Mouse (Mus musculus): ENCODE results near the gene BC017158. TPM values are rescaled to one million over a fixed set of nuclear protein-coding genes. Genes with fewer than 3 reads are reported as not detected.
A peak's percentile ranks its signal among the peaks of the same experiment; 100 is the strongest.

Gene BC017158
- polyA plus RNA-seq, 1 experiment: 37.3 TPM

DNA sequence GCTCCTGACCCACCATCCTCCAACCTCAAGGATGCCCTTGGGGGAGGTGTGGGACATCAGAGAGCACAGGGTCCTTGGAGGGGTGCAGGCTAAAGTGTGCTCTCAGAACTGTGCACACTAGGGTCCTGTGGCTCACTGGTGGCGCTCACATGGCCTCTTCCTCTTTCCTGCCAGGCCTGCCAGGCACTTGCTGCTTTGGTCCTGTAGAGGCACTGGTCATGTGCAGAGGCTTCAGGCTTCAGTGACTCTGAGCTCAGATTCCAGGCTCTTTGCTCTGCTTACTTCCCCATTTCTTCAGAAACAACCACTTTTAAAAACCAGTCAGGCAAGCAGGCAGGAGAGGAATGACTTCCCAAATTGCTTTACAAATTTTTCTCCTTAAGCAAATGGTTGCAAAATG is 34.9 kb upstream of the BC017158 start:
- 0% methylated on average over 1 of the region's 1 CpGs for WGBS
- Histone ChIP-seq H3K4me3 (replicated peaks; ENCODE audit: control insufficient read depth, low read depth, low read length) (no peak overlapping the region), H3K27ac (ENCODE audit: control insufficient read depth, insufficient read depth, low read depth, low read length, poor library complexity) (no peak overlapping the region), H3K4me1 (ENCODE audit: control insufficient read depth, insufficient read depth, low read length) (peaks cover 2% of the 10 kb centered on the region)
- peak; percentile 41; the same call in 1 of the 2 replicates for TF ChIP-seq CTCF (IDR thresholded peaks at IDR 0.05; ENCODE audit: control insufficient read depth, insufficient read depth, low read length)
- no peak for TF ChIP-seq POLR2A (IDR thresholded peaks at IDR 0.05; ENCODE audit: borderline replicate concordance, control insufficient read depth, low read depth, low read length)

DNA sequence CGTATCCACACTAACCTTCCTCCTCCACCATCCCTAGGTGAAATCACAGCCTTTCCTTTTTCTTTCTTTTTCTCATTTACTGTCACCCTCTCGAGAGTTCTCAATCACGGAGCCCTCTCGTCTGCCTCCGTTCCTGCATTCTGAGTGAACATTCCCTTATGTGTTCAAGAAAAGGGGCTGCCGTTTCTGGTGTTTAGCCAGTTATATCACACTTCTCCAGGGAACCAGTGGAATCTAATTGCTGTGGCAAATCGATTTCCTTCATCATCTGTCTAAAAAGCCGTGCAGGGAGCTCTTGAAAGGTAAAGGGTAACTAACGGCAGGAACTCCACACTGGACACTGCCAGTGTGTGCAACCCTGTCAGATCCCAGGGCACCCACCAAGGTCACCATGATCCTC is 33.0 kb upstream of the BC017158 start:
- no peak overlapping the region for H3K4me3 ChIP-seq (replicated peaks; ENCODE audit: control insufficient read depth, low read depth, low read length)
- WGBS: 83% methylated on average over 9 of the region's 9 CpGs
- peaks cover 2% of the 10 kb centered on the region for H3K4me1 ChIP-seq (ENCODE audit: control insufficient read depth, insufficient read depth, low read length)
- H3K27ac ChIP-seq (ENCODE audit: control insufficient read depth, insufficient read depth, low read depth, low read length, poor library complexity): no peak overlapping the region
- TF ChIP-seq CTCF (IDR thresholded peaks at IDR 0.05; ENCODE audit: control insufficient read depth, insufficient read depth, low read length) (no peak), POLR2A (IDR thresholded peaks at IDR 0.05; ENCODE audit: borderline replicate concordance, control insufficient read depth, low read depth, low read length) (no peak)

DNA sequence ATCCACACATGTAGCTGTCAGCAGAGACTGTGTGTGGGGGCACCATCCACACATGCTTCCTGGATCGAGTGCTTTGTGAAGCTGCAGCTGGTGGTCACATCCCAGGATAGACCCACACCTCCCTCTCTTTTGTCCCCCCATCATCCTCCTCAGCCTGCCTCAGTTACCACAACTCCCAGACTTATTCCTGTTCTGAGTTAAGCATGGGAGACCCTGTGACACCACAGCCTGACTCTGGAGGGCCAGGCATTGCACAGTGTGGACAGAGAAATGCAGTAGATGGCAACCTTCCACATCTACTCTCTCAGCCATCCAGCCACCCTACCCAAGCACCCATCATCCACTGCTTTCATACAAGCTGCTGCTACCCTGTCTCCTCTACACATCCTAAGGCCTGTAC is 27.0 kb upstream of the BC017158 start:
- Histone ChIP-seq H3K4me1 (ENCODE audit: control insufficient read depth, insufficient read depth, low read length) (no peaks in the 10 kb centered on the region), H3K4me3 (replicated peaks; ENCODE audit: control insufficient read depth, low read depth, low read length) (no peak overlapping the region), H3K27ac (ENCODE audit: control insufficient read depth, insufficient read depth, low read depth, low read length, poor library complexity) (no peak overlapping the region)
- TF ChIP-seq CTCF (IDR thresholded peaks at IDR 0.05; ENCODE audit: control insufficient read depth, insufficient read depth, low read length): no peak
- 86% methylated on average over 1 of the region's 1 CpGs for WGBS

DNA sequence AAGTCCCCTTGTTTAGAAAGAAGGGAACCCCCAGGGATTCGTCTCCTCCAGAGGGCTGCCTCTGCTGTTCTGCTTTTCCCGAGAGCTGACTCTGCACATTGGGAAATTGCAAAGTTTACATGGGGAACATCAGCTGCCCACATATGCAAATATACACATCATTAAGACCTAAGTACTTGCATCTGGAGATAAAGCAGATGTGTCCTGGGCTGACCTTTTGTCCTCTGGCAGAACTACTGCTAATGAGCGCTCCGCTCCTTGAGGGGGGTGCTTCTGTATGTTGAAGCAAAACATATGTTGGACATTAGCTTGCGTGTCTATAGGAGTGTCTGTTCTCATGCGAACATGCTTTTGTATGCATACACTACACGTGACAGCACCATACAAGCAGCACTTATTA is 23.3 kb upstream of the BC017158 start:
- no peak overlapping the region for H3K4me3 ChIP-seq (replicated peaks; ENCODE audit: control insufficient read depth, low read depth, low read length)
- WGBS: 77% methylated on average over 7 of the region's 7 CpGs
- no peak for TF ChIP-seq CTCF (IDR thresholded peaks at IDR 0.05; ENCODE audit: control insufficient read depth, insufficient read depth, low read length)
- no peak for TF ChIP-seq POLR2A (IDR thresholded peaks at IDR 0.05; ENCODE audit: borderline replicate concordance, control insufficient read depth, low read depth, low read length)
- H3K4me1 ChIP-seq (ENCODE audit: control insufficient read depth, insufficient read depth, low read length): no peaks in the 10 kb centered on the region
- no peak overlapping the region for H3K27ac ChIP-seq (ENCODE audit: control insufficient read depth, insufficient read depth, low read depth, low read length, poor library complexity)

DNA sequence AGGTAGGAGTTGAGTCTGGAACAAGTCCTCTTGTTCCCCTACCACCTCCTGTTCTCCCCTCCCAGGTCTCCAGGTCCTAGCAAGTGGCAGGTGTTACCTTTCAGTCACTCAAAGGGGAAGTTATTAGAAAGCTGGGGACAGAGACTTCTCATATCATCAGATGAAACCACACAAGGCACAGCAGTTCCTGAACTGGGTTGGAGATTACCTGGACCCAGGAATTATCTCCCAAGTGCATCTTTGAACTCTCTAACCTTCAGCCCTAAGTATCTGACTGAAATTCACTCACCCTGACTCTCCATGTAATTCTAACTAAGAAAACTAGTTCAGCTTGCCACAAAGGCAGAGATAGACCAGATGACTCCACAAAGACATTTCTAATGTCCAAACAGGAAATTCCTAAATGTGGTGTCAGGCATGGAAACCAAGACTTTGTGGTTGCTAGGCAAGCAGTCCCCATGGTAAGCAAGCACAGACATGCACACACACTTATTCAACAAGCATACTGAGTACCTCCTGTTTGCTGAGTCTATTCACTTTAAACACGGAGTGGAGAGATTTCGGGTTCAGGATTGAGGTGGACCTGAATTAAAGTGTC is 22.3 kb upstream of the BC017158 start:
- WGBS: 71% methylated on average over 2 of the region's 2 CpGs
- Histone ChIP-seq H3K4me3 (replicated peaks; ENCODE audit: control insufficient read depth, low read depth, low read length) (no peak overlapping the region), H3K27ac (ENCODE audit: control insufficient read depth, insufficient read depth, low read depth, low read length, poor library complexity) (no peak overlapping the region), H3K4me1 (ENCODE audit: control insufficient read depth, insufficient read depth, low read length) (no peaks in the 10 kb centered on the region)
- TF ChIP-seq CTCF (IDR thresholded peaks at IDR 0.05; ENCODE audit: control insufficient read depth, insufficient read depth, low read length) (no peak), POLR2A (IDR thresholded peaks at IDR 0.05; ENCODE audit: borderline replicate concordance, control insufficient read depth, low read depth, low read length) (no peak)

DNA sequence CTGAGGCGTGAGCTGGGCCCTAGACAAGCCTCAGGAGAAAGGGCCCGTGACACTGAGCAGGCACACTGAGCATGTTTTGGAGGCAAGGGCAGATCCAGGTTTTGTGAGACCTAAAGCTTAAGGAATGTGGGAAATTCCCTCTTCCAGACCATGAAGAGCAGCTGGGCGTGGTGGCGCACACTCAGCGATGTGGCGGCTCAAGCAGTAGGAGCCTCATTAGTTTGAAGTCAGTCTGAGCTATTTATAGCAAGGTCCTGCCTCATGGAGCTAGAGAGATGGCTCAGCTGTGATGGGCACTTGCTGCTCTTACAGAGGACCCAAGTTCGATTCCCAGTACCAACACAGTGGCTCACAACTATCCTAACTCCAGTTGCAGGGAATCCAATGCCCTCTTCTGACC is 21.2 kb upstream of the BC017158 start:
- Histone ChIP-seq H3K27ac (ENCODE audit: control insufficient read depth, insufficient read depth, low read depth, low read length, poor library complexity) (no peak overlapping the region), H3K4me1 (ENCODE audit: control insufficient read depth, insufficient read depth, low read length) (no peaks in the 10 kb centered on the region), H3K4me3 (replicated peaks; ENCODE audit: control insufficient read depth, low read depth, low read length) (no peak overlapping the region)
- 85% methylated on average over 7 of the region's 7 CpGs for WGBS
- TF ChIP-seq POLR2A (IDR thresholded peaks at IDR 0.05; ENCODE audit: borderline replicate concordance, control insufficient read depth, low read depth, low read length) (no peak), CTCF (IDR thresholded peaks at IDR 0.05; ENCODE audit: control insufficient read depth, insufficient read depth, low read length) (no peak)

DNA sequence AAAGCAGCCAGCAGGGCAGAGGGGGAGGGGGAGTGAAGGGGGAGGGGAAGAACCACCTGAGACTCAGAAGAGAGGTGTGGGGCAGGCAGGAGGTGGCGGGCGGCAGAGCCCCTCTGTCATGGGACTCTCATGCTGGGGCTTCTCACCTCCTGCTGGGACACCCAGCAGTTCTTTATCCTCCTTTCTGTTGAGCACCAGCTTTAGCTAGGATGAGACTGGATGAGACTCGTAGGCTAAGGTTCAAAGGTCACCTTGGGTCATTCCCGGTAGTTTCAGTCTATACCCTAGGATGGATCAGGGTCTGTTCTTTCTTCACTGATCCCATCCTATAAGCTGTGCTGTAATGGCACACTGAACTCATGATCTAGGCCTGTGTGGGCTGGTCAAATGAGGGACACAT is 19.0 kb upstream of the BC017158 start:
- Histone ChIP-seq H3K4me1 (ENCODE audit: control insufficient read depth, insufficient read depth, low read length) (no peaks in the 10 kb centered on the region), H3K27ac (ENCODE audit: control insufficient read depth, insufficient read depth, low read depth, low read length, poor library complexity) (no peak overlapping the region), H3K4me3 (replicated peaks; ENCODE audit: control insufficient read depth, low read depth, low read length) (no peak overlapping the region)
- 84% methylated on average over 4 of the region's 4 CpGs for WGBS
- TF ChIP-seq POLR2A (IDR thresholded peaks at IDR 0.05; ENCODE audit: borderline replicate concordance, control insufficient read depth, low read depth, low read length): no peak
- no peak for TF ChIP-seq CTCF (IDR thresholded peaks at IDR 0.05; ENCODE audit: control insufficient read depth, insufficient read depth, low read length)

DNA sequence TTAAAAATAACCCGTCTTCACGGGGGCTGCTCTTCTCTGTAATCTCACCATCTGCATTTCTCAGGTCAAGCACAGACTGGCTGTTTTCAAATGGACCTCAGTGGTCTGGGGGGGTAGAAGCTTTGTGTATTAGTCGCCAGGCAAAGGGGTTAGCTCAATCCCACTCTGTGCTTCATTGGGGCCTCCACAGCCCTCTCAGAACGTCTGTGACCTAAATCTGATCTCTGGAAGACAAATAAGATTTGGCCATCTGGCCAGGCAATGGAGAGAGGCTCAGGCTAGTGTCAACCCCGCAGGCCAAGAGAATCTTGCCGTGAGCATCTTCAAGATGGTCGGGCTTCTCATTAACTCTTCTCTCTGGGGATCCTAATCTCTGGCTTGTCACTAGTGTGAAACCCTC is 16.5 kb upstream of the BC017158 start:
- no peak overlapping the region for H3K27ac ChIP-seq (ENCODE audit: control insufficient read depth, insufficient read depth, low read depth, low read length, poor library complexity)
- 79% methylated on average over 7 of the region's 7 CpGs for WGBS
- H3K4me3 ChIP-seq (replicated peaks; ENCODE audit: control insufficient read depth, low read depth, low read length): no peak overlapping the region
- H3K4me1 ChIP-seq (ENCODE audit: control insufficient read depth, insufficient read depth, low read length): no peaks in the 10 kb centered on the region; the same call in 1 of the 2 replicates
- TF ChIP-seq CTCF (IDR thresholded peaks at IDR 0.05; ENCODE audit: control insufficient read depth, insufficient read depth, low read length) (no peak), POLR2A (IDR thresholded peaks at IDR 0.05; ENCODE audit: borderline replicate concordance, control insufficient read depth, low read depth, low read length) (no peak)

DNA sequence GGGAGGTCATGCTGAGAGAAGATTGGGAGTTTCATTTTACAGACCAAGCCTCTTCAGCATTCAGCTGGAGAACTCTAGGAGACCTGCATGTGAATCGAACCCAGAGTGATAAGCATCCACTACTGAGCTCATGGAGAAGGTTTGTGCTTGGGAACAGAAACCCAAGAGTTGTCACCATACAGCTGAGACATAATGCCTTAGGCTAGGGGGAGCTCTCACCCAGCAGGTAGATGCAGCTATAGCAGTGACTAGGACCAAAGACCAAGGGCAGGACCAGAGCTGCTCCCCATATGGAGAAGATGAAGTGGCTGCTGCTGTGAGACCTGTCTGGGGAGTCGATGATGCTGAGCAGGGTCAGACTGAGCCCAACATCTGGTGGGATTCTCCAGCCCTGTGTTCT is 15.6 kb upstream of the BC017158 start:
- no peak for TF ChIP-seq CTCF (IDR thresholded peaks at IDR 0.05; ENCODE audit: control insufficient read depth, insufficient read depth, low read length)
- TF ChIP-seq POLR2A (IDR thresholded peaks at IDR 0.05; ENCODE audit: borderline replicate concordance, control insufficient read depth, low read depth, low read length): no peak
- H3K4me1 ChIP-seq (ENCODE audit: control insufficient read depth, insufficient read depth, low read length): no peaks in the 10 kb centered on the region; the same call in 1 of the 2 replicates
- 70% methylated on average over 2 of the region's 2 CpGs for WGBS
- H3K4me3 ChIP-seq (replicated peaks; ENCODE audit: control insufficient read depth, low read depth, low read length): no peak overlapping the region
- H3K27ac ChIP-seq (ENCODE audit: control insufficient read depth, insufficient read depth, low read depth, low read length, poor library complexity): no peak overlapping the region

Data from bone marrow, adult 2 months (tissue).